Mouse (Mus musculus) adrenal gland, adult 2 months (tissue): ENCODE data around the gene Rtbdn. TPM values are rescaled to one million over a fixed set of nuclear protein-coding genes. Genes with fewer than 3 reads are reported as not detected.

Source experiments
- microRNA-seq, 2 experiments: library from miRNA; unstranded; fragments of <30 nt; microRNA quantifications; one replicate each; pipeline ENCODE4 v1.2.0; 2021
- polyA plus RNA-seq: library from polyadenylated mRNA; depleted of rRNA; stranded (reverse); fragments of >200 nt; gene quantifications from 2 replicates; pipeline ENCODE4 v1.2.3, GENCODE M21; 2012; rRNA removed
- total RNA-seq, 2 experiments: library from RNA; stranded (reverse); gene quantifications; 2 replicates each; pipeline ENCODE4 v1.2.3; 2021

The Rtbdn gene
- total and polyA plus RNA-seq, 3 experiments, result 0.34 TPM; not detected in 2

Small RNA genes within 50 kb of the gene (microRNA-seq; reads per million reads assigned to microRNA genes)
- 0 reads per million in 2 experiments for gene Gm24197

Other genes starting within 250 kb of the Rtbdn start
- gene Lyl1, start 245.5 kb upstream of the Rtbdn start, total RNA-seq, result 1 to 10 TPM; 2.7 to 4.4 TPM
- gene Lyl1, start 245.5 kb upstream of the Rtbdn start, polyA plus RNA-seq, result 8.2 and 10.9 TPM in 2 replicates
- gene G430095P16Rik, start 224.0 kb upstream of the Rtbdn start, total RNA-seq, result under 1 TPM in 1 of 2 experiments, not detected in 1; 0.59 TPM
- 0.26 and 0.76 TPM in 2 replicates for gene G430095P16Rik, start 224.0 kb upstream of the Rtbdn start, polyA plus RNA-seq
- 100 to 1,000 TPM in 1 of 2 experiments, 10 to 100 TPM in 1; 91.3 to 113 TPM for gene Nfix, start 146.6 kb upstream of the Rtbdn start, total RNA-seq
- gene Nfix, start 146.6 kb upstream of the Rtbdn start, polyA plus RNA-seq, result 47.0 and 59.9 TPM in 2 replicates
- 10 to 100 TPM; 11.5 to 12.2 TPM for gene Dand5, start 124.2 kb upstream of the Rtbdn start, total RNA-seq
- gene Dand5, start 124.2 kb upstream of the Rtbdn start, polyA plus RNA-seq, result 5.1 and 7.0 TPM in 2 replicates
- gene Gadd45gip1, start 115.5 kb upstream of the Rtbdn start, total RNA-seq, result 10 to 100 TPM; 72.6 to 74.9 TPM
- 141 and 196 TPM in 2 replicates for gene Gadd45gip1, start 115.5 kb upstream of the Rtbdn start, polyA plus RNA-seq
- gene Rad23a, start 106.3 kb upstream of the Rtbdn start, total RNA-seq, result 100 to 1,000 TPM; 122 to 141 TPM
- 128 and 131 TPM in 2 replicates for gene Rad23a, start 106.3 kb upstream of the Rtbdn start, polyA plus RNA-seq
- 100 to 1,000 TPM; 684 to 730 TPM for gene Calr, start 100.1 kb upstream of the Rtbdn start, total RNA-seq
- 88.2 and 91.2 TPM in 2 replicates for gene Calr, start 100.1 kb upstream of the Rtbdn start, polyA plus RNA-seq
- 10 to 100 TPM; 61.6 to 69.3 TPM for gene Farsa, start 90.0 kb upstream of the Rtbdn start, total RNA-seq
- gene Farsa, start 90.0 kb upstream of the Rtbdn start, polyA plus RNA-seq, result 45.3 and 51.4 TPM in 2 replicates
- gene Syce2, start 74.9 kb upstream of the Rtbdn start, total RNA-seq, result 1 to 10 TPM; 8.0 to 8.7 TPM
- gene Syce2, start 74.9 kb upstream of the Rtbdn start, polyA plus RNA-seq, result 0.80 and 2.1 TPM in 2 replicates
- 10 to 100 TPM; 50.1 to 59.0 TPM for gene Gcdh, start 53.1 kb upstream of the Rtbdn start, total RNA-seq
- gene Gcdh, start 53.1 kb upstream of the Rtbdn start, polyA plus RNA-seq, result 652 and 657 TPM in 2 replicates
- gene Klf1, start 45.1 kb upstream of the Rtbdn start, total RNA-seq, result under 1 TPM; 0.17 to 0.23 TPM
- gene Klf1, start 45.1 kb upstream of the Rtbdn start, polyA plus RNA-seq, result 0.41 and 0.61 TPM in 2 replicates
- gene Dnase2a, start 38.4 kb upstream of the Rtbdn start, total RNA-seq, result 10 to 100 TPM; 10.9 to 17.5 TPM
- 12.1 and 13.3 TPM in 2 replicates for gene Dnase2a, start 38.4 kb upstream of the Rtbdn start, polyA plus RNA-seq
- gene Mast1, start 9.6 kb upstream of the Rtbdn start, total RNA-seq, result 1 to 10 TPM; 1.5 to 2.8 TPM
- 3.7 and 4.4 TPM in 2 replicates for gene Mast1, start 9.6 kb upstream of the Rtbdn start, polyA plus RNA-seq
- 1 to 10 TPM; 2.1 to 2.4 TPM for gene Gm49661, start 22.4 kb downstream of the Rtbdn start, total RNA-seq
- 2.1 TPM in 1 of 2 replicates, not detected in the other for gene Gm49661, start 22.4 kb downstream of the Rtbdn start, polyA plus RNA-seq
- 100 to 1,000 TPM; 671 to 700 TPM for gene Prdx2, start 22.6 kb downstream of the Rtbdn start, total RNA-seq
- gene Prdx2, start 22.6 kb downstream of the Rtbdn start, polyA plus RNA-seq, result 181 and 240 TPM in 2 replicates
- 100 to 1,000 TPM in 1 of 2 experiments, 10 to 100 TPM in 1; 87.7 to 112 TPM for gene Rnaseh2a, start 22.8 kb downstream of the Rtbdn start, total RNA-seq
- gene Rnaseh2a, start 22.8 kb downstream of the Rtbdn start, polyA plus RNA-seq, result 61.7 and 76.6 TPM in 2 replicates
- gene Junb, start 31.7 kb downstream of the Rtbdn start, total RNA-seq, result 10 to 100 TPM; 37.0 to 90.7 TPM
- gene Junb, start 31.7 kb downstream of the Rtbdn start, polyA plus RNA-seq, result 78.9 and 91.4 TPM in 2 replicates
- gene Hook2, start 43.6 kb downstream of the Rtbdn start, total RNA-seq, result 1 to 10 TPM; 6.1 to 6.2 TPM
- 6.5 and 6.7 TPM in 2 replicates for gene Hook2, start 43.6 kb downstream of the Rtbdn start, polyA plus RNA-seq
- not detected for gene Best2, start 67.5 kb downstream of the Rtbdn start, total RNA-seq
- 0.18 TPM in 1 of 2 replicates, not detected in the other for gene Best2, start 67.5 kb downstream of the Rtbdn start, polyA plus RNA-seq
- gene Asna1, start 78.3 kb downstream of the Rtbdn start, total RNA-seq, result 100 to 1,000 TPM; 106 TPM
- gene Asna1, start 78.3 kb downstream of the Rtbdn start, polyA plus RNA-seq, result 89.4 and 104 TPM in 2 replicates
- gene Trir, start 79.8 kb downstream of the Rtbdn start, total RNA-seq, result 100 to 1,000 TPM; 160 to 184 TPM
- gene Trir, start 79.8 kb downstream of the Rtbdn start, polyA plus RNA-seq, result 64.2 and 67.6 TPM in 2 replicates
- gene Tnpo2, start 89.9 kb downstream of the Rtbdn start, total RNA-seq, result 100 to 1,000 TPM in 1 of 2 experiments, 10 to 100 TPM in 1; 68.3 to 101 TPM
- 44.7 and 54.1 TPM in 2 replicates for gene Tnpo2, start 89.9 kb downstream of the Rtbdn start, polyA plus RNA-seq
- 10 to 100 TPM; 12.3 to 13.5 TPM for gene Fbxw9, start 113.1 kb downstream of the Rtbdn start, total RNA-seq
- 55.8 and 56.2 TPM in 2 replicates for gene Fbxw9, start 113.1 kb downstream of the Rtbdn start, polyA plus RNA-seq
- not detected for gene Gm5741, start 121.0 kb downstream of the Rtbdn start, total RNA-seq
- gene Gm5741, start 121.0 kb downstream of the Rtbdn start, polyA plus RNA-seq, result not detected in 2 replicates
- 10 to 100 TPM; 26.0 to 28.3 TPM for gene Dhps, start 124.8 kb downstream of the Rtbdn start, total RNA-seq
- 68.6 and 69.6 TPM in 2 replicates for gene Dhps, start 124.8 kb downstream of the Rtbdn start, polyA plus RNA-seq
- gene Wdr83os, start 133.7 kb downstream of the Rtbdn start, total RNA-seq, result 10 to 100 TPM; 77.5 to 90.1 TPM
- gene Wdr83os, start 133.7 kb downstream of the Rtbdn start, polyA plus RNA-seq, result 104 and 142 TPM in 2 replicates
- gene Wdr83, start 134.3 kb downstream of the Rtbdn start, total RNA-seq, result 10 to 100 TPM; 17.4 to 24.9 TPM
- gene Wdr83, start 134.3 kb downstream of the Rtbdn start, polyA plus RNA-seq, result 15.3 and 17.4 TPM in 2 replicates
- gene Man2b1, start 136.3 kb downstream of the Rtbdn start, total RNA-seq, result 10 to 100 TPM; 34.0 to 52.7 TPM
- gene Man2b1, start 136.3 kb downstream of the Rtbdn start, polyA plus RNA-seq, result 36.1 and 46.0 TPM in 2 replicates
- gene Zfp791, start 176.1 kb downstream of the Rtbdn start, total RNA-seq, result 1 to 10 TPM; 1.6 to 2.0 TPM
- 0.08 and 0.25 TPM in 2 replicates for gene Zfp791, start 176.1 kb downstream of the Rtbdn start, polyA plus RNA-seq
- gene Cks1brt, start 204.9 kb downstream of the Rtbdn start, total RNA-seq, result not detected
- gene Cks1brt, start 204.9 kb downstream of the Rtbdn start, polyA plus RNA-seq, result not detected in 2 replicates